Mouse (Mus musculus) cerebellum, adult 2 months (tissue): Measurements from ENCODE around the gene Ubiad1. TPM values are rescaled to one million over a fixed set of nuclear protein-coding genes. Genes with fewer than 3 reads are reported as not detected.

Experiments used
- DNase-seq, 2 experiments: peaks; one replicate each; pipeline ENCODE4 v3.0.0; 2021
- H3K27ac ChIP-seq: fragments of 200-500 bp; 2 replicates; pipeline ENCODE4 v1.5.1; 2012; ENCODE audit warnings: low read length, control low read depth, inconsistent platforms; ENCODE audit not compliant: insufficient read depth
- H3K27me3 ChIP-seq: fragments of 200-500 bp; 2 replicates; pipeline ENCODE4 v1.6.1; 2012; ENCODE audit warnings: inconsistent platforms, mild to moderate bottlenecking, low read length, moderate library complexity; ENCODE audit not compliant: control insufficient read depth, insufficient read depth
- H3K4me1 ChIP-seq: fragments of 200-500 bp; 2 replicates; pipeline ENCODE4 v1.6.1; 2011; ENCODE audit warnings: low read length; ENCODE audit not compliant: control insufficient read depth, insufficient read depth
- H3K4me3 ChIP-seq: fragments of 200-500 bp; replicated peaks from 2 replicates; pipeline ENCODE3; 2011; ENCODE audit warnings: mild to moderate bottlenecking, low read depth, low read length, control low read depth; ENCODE audit not compliant: insufficient read depth
- CTCF ChIP-seq: fragments of 200-500 bp; IDR thresholded peaks from 2 replicates; pipeline ENCODE4 v1.5.1; 2011; ENCODE audit warnings: low read depth, mild to moderate bottlenecking, control low read depth, low read length, moderate library complexity, borderline replicate concordance; ENCODE audit not compliant: insufficient read depth
- POLR2A ChIP-seq: fragments of 200-500 bp; IDR thresholded peaks from 2 replicates; pipeline ENCODE4 v1.6.1; 2011; ENCODE audit warnings: low read length, control low read depth, borderline replicate concordance; ENCODE audit not compliant: insufficient read depth
- WGBS: fragments of 180-500 bp; shearing (Covaris S2); methylation state at CpG from one replicate; pipeline ENCODE4 v1.1.7; 2018; 5-methylcytosine and 5-hydroxymethylcytosine counted together
- polyA plus RNA-seq: library from polyadenylated mRNA; depleted of rRNA; stranded (reverse); fragments of >200 nt; gene quantifications from 2 replicates; pipeline ENCODE4 v1.2.3, GENCODE M21; 2012

Ubiad1 gene
- polyA plus RNA-seq, 1 experiment, result 11.2 TPM

GRCm38 (mm10) chr4:148472436-148473174 lies 28.0 kb upstream of the Ubiad1 start:
- Histone ChIP-seq H3K27me3 (no peaks in the 10 kb centered on the region), H3K4me1 (no peaks in the 10 kb centered on the region), H3K4me3 (no peak overlapping the region), H3K27ac (no peak overlapping the region)
- TF ChIP-seq POLR2A (no peak), CTCF (no peak)
- 92% methylated on average over 8 of the region's 8 CpGs for WGBS
- DNase-seq, result no peak

DNA sequence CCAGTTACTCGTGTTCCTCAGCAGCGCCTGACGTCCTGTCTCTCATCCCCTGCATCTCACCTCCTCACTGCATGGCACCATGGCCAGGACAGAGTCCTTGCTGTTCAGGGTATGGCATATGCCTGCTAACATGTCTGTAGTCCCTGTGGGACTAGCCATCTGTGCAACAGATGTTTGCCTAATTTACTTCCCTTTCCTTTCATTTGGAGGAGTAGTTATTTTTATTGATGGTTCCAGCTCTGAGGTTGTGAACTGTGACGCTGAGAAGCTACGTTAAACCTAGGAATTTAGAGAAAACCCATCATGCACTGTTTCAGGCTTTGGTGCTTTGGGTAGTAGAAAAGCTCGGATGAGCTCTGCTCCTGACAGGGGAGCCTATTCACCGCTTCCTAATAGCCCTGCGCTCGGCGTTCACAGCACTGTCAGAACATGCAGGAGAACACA lies 26.8 kb upstream of the Ubiad1 start:
- no peak overlapping the region for H3K4me3 ChIP-seq
- no peak for DNase-seq
- no peaks in the 10 kb centered on the region for H3K4me1 ChIP-seq
- no peaks in the 10 kb centered on the region for H3K27me3 ChIP-seq
- WGBS, result 65% methylated on average over 10 of the region's 10 CpGs
- no peak overlapping the region for H3K27ac ChIP-seq
- TF ChIP-seq CTCF, result no peak
- no peak for TF ChIP-seq POLR2A

GRCm38 (mm10) chr4:148469487-148470252 lies 25.1 kb upstream of the Ubiad1 start:
- Histone ChIP-seq H3K27ac (no peak overlapping the region), H3K4me3 (no peak overlapping the region), H3K4me1 (no peaks in the 10 kb centered on the region), H3K27me3 (no peaks in the 10 kb centered on the region)
- WGBS, result 88% methylated on average over 11 of the region's 11 CpGs
- no peak for DNase-seq
- TF ChIP-seq CTCF (no peak), POLR2A (no peak)

DNA sequence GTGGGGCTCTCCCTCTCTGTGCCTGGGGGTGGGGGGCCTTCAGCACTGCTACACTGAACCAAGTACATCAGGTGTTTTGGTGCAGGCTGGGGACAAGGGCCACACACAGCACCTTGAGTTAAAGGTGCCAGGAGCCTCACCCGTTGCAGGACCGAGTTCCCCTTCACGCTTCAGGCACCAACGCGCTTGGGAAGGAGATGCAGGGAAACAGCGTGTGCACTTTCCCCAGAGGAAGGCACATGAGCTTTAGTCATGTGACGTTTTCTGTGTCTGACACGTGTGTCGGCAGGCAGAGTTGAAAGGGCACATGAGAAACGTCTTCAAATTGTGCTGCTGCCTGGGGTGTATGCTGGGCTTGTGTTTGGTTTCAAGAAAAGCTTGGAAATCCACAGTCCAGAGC lies 23.8 kb upstream of the Ubiad1 start:
- no peak for DNase-seq
- Histone ChIP-seq H3K27ac (no peak overlapping the region), H3K4me3 (no peak overlapping the region), H3K4me1 (peaks cover 5% of the 10 kb centered on the region; the same call in 1 of the 2 replicates), H3K27me3 (no peaks in the 10 kb centered on the region)
- no peak for TF ChIP-seq POLR2A
- TF ChIP-seq CTCF, result no peak
- WGBS, result 90% methylated on average over 10 of the region's 10 CpGs

- Histone ChIP-seq H3K4me3 (no peak overlapping the region), H3K27me3 (no peaks in the 10 kb centered on the region), H3K27ac (no peak overlapping the region), H3K4me1 (peaks cover 12% of the 10 kb centered on the region)
- TF ChIP-seq POLR2A (no peak), CTCF (no peak)
- no peak for DNase-seq
- WGBS, result 94% methylated on average over 5 of the region's 5 CpGs
These were observed 22.0 kb upstream of the Ubiad1 start for GRCm38 (mm10) chr4:148466511-148467079.

DNA sequence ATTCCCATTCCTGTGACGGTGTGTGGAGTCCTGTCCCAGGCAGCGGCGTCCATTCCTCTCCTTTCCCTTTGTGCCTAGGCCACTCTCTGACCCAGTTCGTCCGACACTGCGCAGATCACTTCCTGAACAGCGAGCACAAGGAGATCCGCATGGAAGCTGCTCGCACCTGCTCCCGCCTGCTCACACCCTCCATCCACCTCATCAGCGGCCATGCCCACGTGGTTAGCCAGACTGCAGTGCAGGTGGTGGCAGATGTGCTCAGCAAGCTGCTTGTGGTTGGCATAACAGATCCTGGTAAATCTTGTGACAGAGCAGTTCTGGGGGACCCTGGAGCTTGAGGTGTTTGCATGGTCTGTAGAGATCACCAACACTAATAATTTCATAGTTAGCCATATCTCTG lies 20.3 kb upstream of the Ubiad1 start:
- H3K4me3 ChIP-seq, result no peak overlapping the region
- H3K27me3 ChIP-seq, result no peaks in the 10 kb centered on the region
- H3K4me1 ChIP-seq, result peaks cover 12% of the 10 kb centered on the region
- 89% methylated on average over 12 of the region's 12 CpGs for WGBS
- H3K27ac ChIP-seq, result no peak overlapping the region
- no peak for DNase-seq
- TF ChIP-seq POLR2A (no peak), CTCF (no peak)

- Histone ChIP-seq H3K4me3 (no peak overlapping the region), H3K27me3 (no peaks in the 10 kb centered on the region), H3K27ac (no peak overlapping the region), H3K4me1 (peaks cover 12% of the 10 kb centered on the region)
- DNase-seq, result no peak
- WGBS, result 93% methylated on average over 12 of the region's 12 CpGs
- no peak for TF ChIP-seq POLR2A
- no peak for TF ChIP-seq CTCF
These were observed 19.7 kb upstream of the Ubiad1 start for GRCm38 (mm10) chr4:148464301-148464700.
